Mouse (Mus musculus): ENCODE results near the gene Lhx1.

Gene Lhx1

DNA sequence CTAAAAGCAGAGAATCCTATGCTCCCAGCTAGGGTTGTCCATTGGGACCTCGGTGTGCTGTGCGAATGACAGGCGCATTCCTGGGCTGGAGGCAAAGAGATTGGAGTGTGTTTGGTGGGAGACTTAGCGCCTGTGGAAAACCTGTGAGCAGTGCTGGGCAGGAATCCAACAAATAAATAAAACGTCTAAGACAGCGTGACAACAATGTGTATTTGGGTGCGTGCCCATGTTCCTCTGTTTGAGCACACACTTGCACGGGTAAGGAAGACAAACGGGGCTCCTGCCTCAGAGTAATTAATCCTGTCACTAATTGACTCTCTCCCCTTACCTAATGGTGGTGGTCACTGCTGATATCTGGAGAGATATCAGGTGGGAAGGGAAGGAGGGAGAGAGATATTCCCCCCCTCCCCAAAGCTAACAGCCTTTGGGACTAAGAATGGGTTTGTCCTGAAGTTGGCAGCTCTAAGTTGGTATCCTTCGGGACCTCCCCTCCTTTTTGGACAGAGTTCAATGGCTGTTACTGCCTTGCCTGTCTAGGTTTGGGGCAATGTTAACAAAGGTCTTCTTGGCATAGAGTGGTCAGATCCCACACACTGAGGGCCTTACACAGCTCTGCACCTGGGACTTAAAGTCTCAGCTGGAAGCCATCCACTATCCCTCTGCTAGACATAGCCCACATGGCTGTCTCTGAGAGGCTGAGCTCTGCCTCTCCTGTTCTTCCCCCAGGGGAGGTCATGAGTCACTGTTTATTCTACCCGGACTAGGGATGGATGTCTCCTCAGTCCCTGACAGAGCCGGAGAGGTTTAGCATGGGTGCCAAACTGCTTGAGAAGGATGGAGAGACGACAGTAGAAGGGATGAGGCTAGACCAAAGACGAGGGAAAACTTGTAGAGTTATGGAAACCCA lies 4.7 kb upstream of the Lhx1 start:
- in situ Hi-C loops (cut with MboI; ENCODE audit: low pct_unique_long_range_greater_than_20kb in 1 of 2, low sequenced_read_pairs in 2 of 2, unreplicated experiment in 1 of 2): loop anchor here in 1 of 2 experiments (10.0 kb wide), 2 partner anchors 105 to 1305 kb away; partner anchors contain the start of gene Tbx2

DNA sequence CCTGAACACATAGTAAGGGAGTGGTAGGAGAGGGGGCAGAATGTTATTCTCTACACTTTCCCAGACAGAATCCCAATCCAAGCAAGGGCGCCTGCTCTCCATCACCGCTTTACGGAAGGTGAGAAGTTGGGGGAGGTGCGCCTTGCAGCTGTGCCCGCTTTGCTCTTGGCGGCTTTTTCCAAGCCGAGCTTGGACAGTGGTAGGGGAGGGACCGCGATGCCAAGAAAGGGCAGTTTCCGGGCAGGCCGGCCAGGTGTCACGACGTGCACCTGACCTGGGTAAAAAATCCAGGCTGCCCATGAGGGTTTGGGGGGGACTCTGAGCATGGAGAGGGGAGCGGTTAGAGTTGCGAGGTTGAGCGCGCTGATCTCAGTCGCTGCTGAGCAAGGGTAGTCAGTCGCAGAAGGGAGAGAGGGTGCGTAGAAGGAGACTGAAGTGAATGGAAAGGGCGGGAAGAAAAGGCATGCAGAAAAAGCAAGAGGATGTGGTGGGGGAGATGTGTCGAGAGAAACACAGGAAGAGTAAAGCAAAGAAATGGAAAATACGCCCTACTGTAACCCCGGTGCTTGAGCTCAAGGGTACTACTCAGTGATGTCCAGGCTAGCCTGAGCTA lies 3.9 kb upstream of the Lhx1 start:
- in situ Hi-C loops (cut with MboI; ENCODE audit: low pct_unique_long_range_greater_than_20kb in 1 of 2, low sequenced_read_pairs in 2 of 2, unreplicated experiment in 1 of 2): loop anchor here in 1 of 2 experiments (10.0 kb wide), 2 partner anchors 106 to 1306 kb away; partner anchors contain the start of gene Tbx2

DNA sequence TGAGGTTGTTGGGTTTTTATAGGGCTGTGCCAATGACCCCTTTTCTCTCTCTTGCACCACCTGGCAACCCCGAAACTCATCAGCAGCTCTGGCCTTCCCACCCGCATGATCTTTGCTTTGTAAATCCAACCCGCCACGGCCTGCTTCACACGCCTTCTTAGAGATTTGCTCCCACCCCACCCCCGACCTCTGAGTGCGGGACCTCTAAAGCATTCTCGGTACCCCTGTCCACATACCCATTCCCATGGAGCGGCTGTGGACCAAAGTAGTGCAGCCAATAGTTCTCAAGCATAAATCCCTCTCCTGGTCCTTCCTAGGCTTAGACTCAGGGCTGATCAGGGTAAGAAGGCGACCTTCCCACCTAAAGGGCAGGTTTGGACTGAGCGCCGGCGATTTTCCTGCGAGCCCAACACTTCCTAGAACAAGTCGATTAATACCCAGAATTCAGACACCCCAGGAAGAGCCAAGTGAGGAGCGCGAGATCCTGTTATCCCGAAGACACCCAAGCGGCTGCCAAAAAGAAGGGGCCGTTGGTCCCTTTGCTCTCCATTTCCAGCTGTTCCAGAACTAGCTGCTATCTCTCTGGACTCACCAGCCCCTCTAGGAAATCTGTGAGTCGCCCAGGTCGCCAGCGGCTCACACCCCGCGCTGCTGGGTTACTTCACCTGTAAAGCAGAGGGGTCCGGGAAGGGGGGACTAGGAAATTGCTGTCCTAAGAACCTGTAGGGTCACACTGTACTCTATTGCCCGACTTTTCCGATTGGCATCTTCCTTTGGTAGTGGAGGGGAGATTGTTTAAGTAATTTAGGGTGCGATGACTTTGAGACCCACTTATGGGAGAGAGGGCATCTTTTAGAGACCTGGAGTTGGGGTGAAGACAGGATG lies 1.9 kb upstream of the Lhx1 start:
- in situ Hi-C loops (cut with MboI; ENCODE audit: low pct_unique_long_range_greater_than_20kb in 1 of 2, low sequenced_read_pairs in 2 of 2, unreplicated experiment in 1 of 2): loop anchor here in 1 of 2 experiments (10.0 kb wide), 2 partner anchors 108 to 1308 kb away; partner anchors contain the start of gene Tbx2

DNA sequence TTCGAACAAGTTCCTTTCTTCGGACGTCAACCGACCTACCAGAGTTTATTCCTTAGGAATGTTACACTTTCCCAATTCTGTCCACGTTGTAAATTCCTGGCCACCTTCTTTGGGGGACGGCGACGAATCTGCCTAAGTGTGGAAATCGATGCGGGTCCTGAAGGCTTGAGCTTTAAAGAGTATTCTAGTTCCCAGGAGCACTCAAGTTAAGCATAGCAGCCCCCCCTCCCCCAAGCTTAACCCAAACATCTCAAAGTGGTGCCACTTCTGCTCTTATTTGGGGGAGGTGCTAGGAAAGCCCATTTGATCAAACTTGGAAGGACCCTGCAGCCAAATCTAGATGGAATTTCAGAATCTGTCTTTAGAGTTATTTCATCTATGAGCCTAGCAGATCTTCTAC lies 1.1 kb upstream of the Lhx1 start:
- in situ Hi-C loops (cut with MboI; ENCODE audit: low pct_unique_long_range_greater_than_20kb in 1 of 2, low sequenced_read_pairs in 2 of 2, unreplicated experiment in 1 of 2): loop anchor here in 1 of 2 experiments (10.0 kb wide), 2 partner anchors 108 to 1308 kb away; partner anchors contain the start of gene Tbx2

DNA sequence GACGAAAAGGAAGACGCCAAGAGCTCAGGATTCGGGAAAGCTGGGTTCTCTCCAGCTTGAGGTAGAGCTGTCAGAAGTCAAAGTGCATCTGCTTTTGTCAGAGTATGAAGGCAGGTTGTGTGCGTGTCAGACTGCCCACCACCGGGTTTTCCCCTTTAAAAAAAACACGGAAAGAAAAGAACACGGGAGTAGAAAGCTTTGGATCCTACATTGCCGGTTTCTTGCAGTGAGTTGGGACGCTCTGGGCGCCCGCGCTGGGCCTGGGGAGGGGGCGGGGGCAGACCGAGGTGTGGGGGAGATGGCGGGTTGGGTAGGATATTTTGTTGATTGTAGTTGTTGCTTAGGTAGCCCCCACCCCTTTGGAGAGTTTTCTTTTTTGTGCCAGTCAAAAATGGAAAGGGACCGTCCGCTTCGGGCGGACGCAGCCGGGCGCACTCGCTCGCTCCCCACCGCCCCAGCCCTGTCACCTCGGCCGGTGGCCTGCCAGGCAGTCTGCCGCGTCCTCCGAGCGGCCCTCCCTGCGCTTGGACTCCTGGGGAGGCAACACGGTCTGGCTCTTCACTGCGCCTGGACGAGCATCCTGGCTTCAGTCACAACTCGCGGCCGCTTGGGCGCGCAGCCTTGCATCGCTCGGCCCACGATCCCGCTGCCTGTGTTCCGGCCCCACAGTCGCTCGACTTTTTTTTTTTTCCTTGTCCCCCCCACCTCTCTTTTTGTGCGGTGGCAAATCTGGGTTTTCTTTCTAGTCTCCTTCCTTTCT lies 644 bp downstream of the Lhx1 start:
- in situ Hi-C loops (cut with MboI; ENCODE audit: low pct_unique_long_range_greater_than_20kb in 1 of 2, low sequenced_read_pairs in 2 of 2, unreplicated experiment in 1 of 2): loop anchor here in 1 of 2 experiments (10.0 kb wide), 2 partner anchors 110 to 1310 kb away; partner anchors contain the start of gene Tbx2

DNA sequence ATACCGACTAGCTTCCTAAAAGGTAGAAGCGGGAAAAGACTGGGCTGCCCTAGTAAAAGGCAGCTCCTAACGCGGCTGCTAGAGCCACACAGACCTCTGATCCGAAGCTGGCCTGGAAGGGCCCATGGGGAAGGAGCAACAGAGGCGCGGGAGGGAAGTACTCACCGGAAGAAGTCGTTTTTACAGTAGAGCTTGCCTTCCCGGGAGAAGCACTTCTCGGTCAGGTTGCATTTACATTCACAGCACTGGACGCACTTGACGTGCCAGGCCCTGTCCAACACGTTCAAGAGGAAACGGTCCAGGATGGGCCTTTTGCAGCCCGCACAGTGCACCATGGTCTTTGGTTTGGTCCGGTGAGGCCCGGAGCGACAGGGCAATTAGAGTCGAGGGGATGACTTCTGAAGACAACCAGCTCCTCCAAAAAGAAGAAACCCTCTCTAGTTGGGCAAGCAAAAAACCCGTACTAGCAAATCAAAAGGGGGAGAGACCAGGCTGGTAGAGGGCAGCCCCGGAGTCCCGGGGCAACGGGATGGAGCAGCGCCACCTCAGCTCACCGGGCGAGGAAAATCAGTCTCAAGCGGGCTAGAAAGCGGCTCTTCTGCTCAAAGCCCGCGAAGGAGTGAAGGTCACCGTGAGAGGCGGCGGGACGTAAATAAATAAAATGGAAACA lies 1.4 kb downstream of the Lhx1 start:
- in situ Hi-C loops (cut with MboI; ENCODE audit: low pct_unique_long_range_greater_than_20kb in 1 of 2, low sequenced_read_pairs in 2 of 2, unreplicated experiment in 1 of 2): loop anchor here in 1 of 2 experiments (10.0 kb wide), 2 partner anchors 111 to 1311 kb away; partner anchors contain the start of gene Tbx2

DNA sequence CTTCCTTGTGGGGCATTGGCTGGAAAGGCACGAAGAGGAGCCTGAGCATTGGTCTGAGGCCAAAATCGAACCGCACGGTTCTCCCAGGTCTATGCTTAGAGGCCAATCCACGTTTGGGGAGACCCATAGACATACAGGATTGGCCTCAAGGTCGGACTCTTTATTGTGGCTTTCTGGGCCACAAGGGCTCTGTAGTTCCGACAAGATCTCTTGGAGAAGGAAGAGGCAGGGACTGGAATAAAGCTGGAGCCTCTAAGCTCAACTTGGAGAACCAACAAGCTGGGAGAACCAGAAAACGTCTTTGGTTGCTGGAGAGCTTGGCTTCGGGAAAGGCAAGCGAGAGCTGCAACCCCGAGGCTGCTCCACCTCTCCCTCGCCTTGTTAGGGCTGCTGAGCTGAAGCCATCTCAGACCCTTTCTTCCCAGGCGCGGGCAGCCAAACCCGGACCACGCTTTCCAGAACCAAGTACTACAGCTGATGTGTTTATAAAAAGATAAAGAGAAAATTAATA lies 2.0 kb downstream of the Lhx1 start:
- in situ Hi-C loops (cut with MboI; ENCODE audit: low pct_unique_long_range_greater_than_20kb in 1 of 2, low sequenced_read_pairs in 2 of 2, unreplicated experiment in 1 of 2): loop anchor here in 1 of 2 experiments (10.0 kb wide), 2 partner anchors 111 to 1311 kb away; partner anchors contain the start of gene Tbx2

DNA sequence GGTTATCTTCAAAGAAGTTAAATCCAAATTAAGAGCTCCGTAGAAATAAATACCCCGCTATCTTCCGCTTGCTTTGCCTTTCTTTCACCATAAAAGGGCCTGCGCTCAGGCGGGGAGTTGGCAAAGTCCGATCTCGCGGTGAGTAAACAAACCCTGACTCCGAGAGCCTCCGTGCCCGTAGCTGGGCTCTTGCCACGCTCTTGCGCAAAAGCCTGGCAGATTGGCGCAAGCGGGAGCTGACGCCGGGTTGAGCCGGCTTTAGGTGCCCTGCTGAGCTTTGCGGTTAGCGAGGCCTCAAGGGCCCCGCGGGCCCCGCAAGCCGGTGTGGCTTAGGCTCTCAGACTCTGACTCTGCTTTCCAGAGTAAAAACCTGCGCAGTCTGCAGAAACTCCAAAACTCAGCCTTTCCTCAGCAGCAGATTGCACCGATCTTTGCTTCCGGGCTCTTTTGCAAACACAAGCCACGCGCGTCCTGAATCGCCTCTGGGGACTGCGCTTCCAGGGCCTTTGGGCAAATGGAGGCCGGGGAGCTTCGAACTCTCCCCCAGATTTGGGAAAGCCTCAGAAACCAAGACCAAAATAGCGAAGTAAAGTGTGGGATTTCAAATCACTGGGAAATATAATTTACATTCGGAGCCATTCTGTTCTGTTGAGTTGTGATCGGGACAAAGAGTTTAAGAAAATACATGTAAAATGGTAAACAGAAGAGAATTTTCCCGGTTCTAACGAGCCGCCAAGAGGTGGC lies 2.6 kb downstream of the Lhx1 start:
- in situ Hi-C loops (cut with MboI; ENCODE audit: low pct_unique_long_range_greater_than_20kb in 1 of 2, low sequenced_read_pairs in 2 of 2, unreplicated experiment in 1 of 2): loop anchor here in 1 of 2 experiments (10.0 kb wide), 2 partner anchors 112 to 1312 kb away; partner anchors contain the start of gene Tbx2

DNA sequence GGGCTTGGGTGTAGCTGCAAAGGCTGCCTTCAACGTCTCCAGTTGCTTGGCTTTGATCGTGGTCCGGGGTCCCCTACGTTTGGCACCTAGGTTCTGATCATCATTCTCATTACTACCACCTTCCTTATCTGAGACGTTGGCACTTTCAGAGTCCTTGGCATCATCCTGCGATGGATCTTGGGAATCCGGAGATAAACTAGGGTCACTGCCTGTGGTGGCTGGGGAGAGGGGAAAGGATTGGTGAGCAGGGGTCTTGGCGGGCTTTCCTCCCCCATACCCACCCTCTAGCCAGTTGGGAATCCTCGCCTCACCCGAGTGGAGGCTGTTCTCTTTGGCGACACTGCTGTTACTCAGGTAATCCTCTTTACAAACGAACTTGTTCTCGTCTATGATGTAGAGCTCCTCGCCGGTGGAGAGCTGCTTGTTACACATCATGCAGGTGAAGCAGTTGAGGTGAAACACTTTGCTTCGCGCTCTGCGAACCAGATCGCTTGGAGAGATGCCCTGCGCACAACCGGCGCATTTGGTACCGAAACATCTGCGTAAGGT lies 3.5 kb downstream of the Lhx1 start:
- in situ Hi-C loops (cut with MboI; ENCODE audit: low pct_unique_long_range_greater_than_20kb in 1 of 2, low sequenced_read_pairs in 2 of 2, unreplicated experiment in 1 of 2): loop anchor here in 1 of 2 experiments (10.0 kb wide), 2 partner anchors 113 to 1313 kb away; partner anchors contain the start of gene Tbx2

DNA sequence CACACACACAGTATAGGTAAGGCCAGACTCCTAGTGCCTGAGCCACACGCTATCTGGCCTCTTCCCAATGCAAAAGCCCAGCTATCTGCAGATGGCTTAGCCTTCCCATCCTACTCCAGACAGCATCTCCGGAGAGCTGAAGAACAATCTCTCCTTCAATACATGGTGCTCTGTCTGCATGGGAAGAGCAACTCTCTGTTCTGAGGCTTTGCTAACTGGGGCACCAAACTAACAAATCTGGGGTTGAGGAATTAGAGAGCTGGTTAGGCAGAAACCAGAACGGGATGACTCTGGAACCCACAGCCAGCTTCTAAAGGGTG lies 4.3 kb downstream of the Lhx1 start:
- in situ Hi-C loops (cut with MboI; ENCODE audit: low pct_unique_long_range_greater_than_20kb in 1 of 2, low sequenced_read_pairs in 2 of 2, unreplicated experiment in 1 of 2): loop anchor here in 1 of 2 experiments (10.0 kb wide), 2 partner anchors 114 to 1314 kb away; partner anchors contain the start of gene Tbx2

DNA sequence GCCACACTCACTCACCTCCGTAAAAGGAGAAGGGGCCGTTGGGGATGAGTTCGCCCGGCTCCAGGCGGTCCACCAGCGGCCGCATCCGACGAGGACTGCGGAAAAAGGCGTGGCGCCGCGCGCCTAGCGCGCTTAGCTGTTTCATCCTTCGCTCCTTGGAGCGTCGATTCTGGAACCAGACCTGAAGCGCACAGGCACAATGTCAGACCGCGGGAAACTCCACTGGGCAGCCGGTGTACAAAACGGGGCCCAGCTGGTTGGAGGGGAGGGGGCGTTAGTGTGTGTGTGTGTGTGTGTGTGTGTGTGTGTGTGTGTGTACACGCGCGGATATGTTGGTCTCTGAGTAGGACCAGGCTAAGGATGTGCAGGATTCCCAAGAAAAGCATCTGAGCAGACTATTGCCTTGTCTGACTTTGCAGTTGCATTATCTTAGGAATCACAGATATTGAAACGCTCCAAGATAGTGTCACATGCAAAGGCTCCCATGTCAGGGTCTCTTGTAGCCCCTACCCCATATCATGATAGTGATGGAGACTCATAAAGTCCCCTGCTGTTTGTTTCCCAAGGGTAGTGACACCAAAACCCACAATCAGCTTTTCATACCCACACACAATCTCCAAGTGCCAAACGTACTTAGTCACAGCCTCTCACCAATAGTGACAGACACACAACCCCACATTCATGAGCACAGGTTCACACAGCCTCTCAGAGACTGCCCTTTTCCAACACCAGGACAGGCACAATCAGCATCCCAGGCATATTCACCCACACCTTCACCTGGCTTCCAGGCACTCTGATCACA lies 4.9 kb downstream of the Lhx1 start:
- in situ Hi-C loops (cut with MboI; ENCODE audit: low pct_unique_long_range_greater_than_20kb in 1 of 2, low sequenced_read_pairs in 2 of 2, unreplicated experiment in 1 of 2): loop anchor here in 1 of 2 experiments (10.0 kb wide), 2 partner anchors 114 to 1314 kb away; partner anchors contain the start of gene Tbx2

DNA sequence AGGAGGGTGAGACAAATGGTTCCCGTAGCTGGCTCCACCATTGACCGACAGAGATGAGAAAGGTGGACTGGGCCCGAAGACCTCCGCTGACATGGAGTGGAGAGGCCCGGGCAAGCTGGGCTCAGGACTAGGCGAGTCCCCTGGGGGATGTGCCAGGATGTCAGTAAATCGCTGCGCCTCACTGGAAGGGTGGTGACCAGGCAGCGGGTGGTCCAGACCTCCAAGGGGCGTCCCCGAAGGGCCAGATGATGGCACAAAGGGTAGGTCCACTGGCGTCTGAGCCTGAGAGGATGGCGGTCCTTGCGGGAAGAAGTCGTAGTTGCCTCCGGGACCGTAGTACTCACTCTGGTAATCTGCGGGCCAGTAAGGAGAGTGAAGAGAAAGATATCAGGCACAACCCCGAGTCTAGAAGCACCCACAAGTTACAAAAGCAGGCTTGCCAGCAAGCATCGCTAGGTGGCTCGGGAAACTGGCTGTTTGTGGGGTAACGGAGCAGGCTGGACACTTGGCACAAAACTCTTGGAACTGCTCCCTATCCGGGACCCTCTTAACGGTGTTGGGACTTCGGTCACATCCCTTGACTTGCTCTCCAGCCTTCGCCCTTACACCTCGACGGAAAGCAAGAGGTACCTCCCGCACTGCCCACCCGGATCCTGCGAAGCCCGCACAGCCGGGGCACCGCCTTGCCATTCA lies 5.6 kb downstream of the Lhx1 start:
- in situ Hi-C loops (cut with MboI; ENCODE audit: low pct_unique_long_range_greater_than_20kb in 1 of 2, low sequenced_read_pairs in 2 of 2, unreplicated experiment in 1 of 2): loop anchor here in 1 of 2 experiments (10.0 kb wide), 2 partner anchors 115 to 1315 kb away; partner anchors contain the start of gene Tbx2

DNA sequence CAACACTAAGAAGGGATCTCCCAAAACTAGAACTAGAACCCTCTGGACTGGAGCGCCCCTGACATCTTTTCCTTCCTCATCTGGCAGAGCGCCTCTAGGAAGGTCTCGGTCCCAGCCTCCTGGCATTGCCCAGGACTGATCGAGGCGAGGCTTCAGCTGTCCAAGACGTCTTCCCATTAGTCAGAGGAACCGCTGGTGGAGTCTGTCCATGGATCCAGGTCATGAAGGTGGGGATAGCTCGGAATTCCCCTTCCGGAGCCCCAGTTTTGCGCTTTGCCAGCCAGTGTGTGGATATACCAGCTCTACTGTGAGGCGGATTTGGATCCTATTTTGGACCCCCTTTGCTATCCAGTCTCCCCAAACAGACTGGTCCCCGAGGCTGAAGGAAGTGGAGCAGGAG lies 6.3 kb downstream of the Lhx1 start:
- in situ Hi-C loops (cut with MboI; ENCODE audit: low pct_unique_long_range_greater_than_20kb in 1 of 2, low sequenced_read_pairs in 2 of 2, unreplicated experiment in 1 of 2): no loop called here

DNA sequence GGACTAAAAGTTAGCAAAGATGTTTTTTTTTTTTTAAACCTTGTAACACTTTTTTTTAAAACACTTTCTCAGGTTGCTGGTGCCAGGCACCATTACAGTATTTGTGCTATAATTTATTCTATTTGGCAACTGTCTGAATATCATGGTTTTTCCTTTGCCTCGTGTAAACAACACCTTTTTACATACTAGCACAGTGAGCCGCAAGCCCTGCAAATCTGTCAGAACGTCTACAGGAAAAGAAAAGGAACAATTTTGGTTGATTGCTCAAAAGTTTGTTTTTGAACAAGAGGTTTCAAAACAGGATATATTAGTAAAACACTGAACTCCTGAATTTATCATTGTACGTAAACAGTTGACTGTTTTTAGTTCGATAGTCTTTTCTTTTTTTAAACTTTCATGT lies 7.1 kb downstream of the Lhx1 start:
- in situ Hi-C loops (cut with MboI; ENCODE audit: low pct_unique_long_range_greater_than_20kb in 1 of 2, low sequenced_read_pairs in 2 of 2, unreplicated experiment in 1 of 2): no loop called here

All from mouse embryonic stem cell (cell line).